Mouse (Mus musculus) heart, adult 2 months (tissue): ENCODE measurements at regions not wholly inside any gene's neighbourhood (a gene's known extent, or its start where the extent isn't known, plus 50 kb on each side); places are given as distances from the start of the nearest gene placed in this dataset.

Experiments used
- CTCF ChIP-seq: fragments of 200-600 bp; IDR thresholded peaks from 2 replicates; pipeline ENCODE4 v1.8.1; 2022; ENCODE audit warnings: antibody characterized with exemption, mild to moderate bottlenecking, moderate library complexity
- EP300 ChIP-seq: fragments of 200-500 bp; IDR thresholded peaks from 2 replicates; pipeline ENCODE4 v1.6.1; 2011; ENCODE audit warnings: low read depth, low read length, control low read depth; ENCODE audit not compliant: insufficient read depth

DNA sequence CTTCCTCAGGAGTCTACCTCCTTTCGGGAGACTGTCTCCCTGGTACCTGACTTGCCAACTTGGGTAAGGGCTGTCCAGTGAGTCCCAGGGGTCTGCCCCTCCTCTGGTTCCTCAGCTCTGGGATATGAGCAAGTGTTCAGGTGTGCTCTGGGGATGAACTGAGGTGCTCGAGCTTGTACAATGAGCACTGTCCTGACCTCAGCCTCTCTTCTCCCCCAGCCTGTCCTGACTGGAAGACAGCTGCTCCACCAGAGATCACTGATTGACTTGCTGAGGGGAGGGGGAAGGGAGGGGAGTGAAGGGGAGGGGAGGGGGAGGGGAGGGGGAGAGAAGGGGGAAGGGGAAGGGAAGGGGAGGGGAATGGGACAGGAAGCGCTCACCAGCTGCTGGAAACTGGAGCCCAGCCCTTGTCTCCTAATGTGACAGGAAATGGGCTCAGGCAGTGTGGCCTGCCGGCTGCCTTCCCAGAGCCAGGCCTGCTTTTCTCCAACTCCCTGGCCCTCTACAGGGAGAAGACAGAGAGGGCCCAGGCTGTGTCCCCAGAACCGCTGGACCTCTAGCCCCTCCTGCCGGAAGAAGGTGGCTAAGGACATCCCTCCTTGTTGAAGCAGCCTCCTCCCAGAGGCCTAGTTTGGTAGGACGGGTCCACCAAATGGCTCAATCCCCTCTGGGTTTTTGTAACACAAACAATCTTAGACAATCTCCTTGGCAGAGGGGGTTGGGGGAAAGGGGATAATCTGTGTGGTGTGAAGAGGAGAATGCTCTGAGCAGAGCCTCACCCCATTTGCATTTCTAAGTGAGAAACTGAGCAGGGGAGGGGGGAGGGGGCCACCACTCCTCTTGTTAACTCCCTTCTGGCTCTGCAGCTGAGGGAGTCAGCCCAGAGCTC lies 159.7 kb upstream of the Igsf21 start:
- TF ChIP-seq EP300 (no peak), CTCF (peak; percentile 31; the same call in 1 of the 2 replicates)
